Mouse (Mus musculus) myocyte (in vitro differentiated cells): Measurements from ENCODE around the gene Fam166b. TPM values are rescaled to one million over a fixed set of nuclear protein-coding genes. Genes with fewer than 3 reads are reported as not detected.

ENCODE experiments used
- H3K27me3 ChIP-seq: one replicate; pipeline ENCODE4 v1.6.1; 2011; ENCODE audit not compliant: control insufficient read depth, insufficient read depth, insufficient read length
- H3K36me3 ChIP-seq: one replicate; pipeline ENCODE4 v1.6.1; 2011; ENCODE audit not compliant: control insufficient read depth, insufficient read depth
- H3K4me2 ChIP-seq: one replicate; pipeline ENCODE4 v1.6.1; 2011; ENCODE audit warnings: low read depth, control low read depth
- H3K4me3 ChIP-seq: one replicate; pipeline ENCODE4 v1.5.1; 2011; ENCODE audit warnings: mild to moderate bottlenecking, control low read depth, moderate library complexity
- H3K79me2 ChIP-seq: one replicate; pipeline ENCODE4 v1.6.1; 2011; ENCODE audit not compliant: control insufficient read depth, insufficient read depth
- H3ac ChIP-seq: one replicate; pipeline ENCODE4 v1.6.1; 2011; ENCODE audit not compliant: control insufficient read depth, insufficient read length
- CEBPB ChIP-seq: IDR thresholded peaks from 2 replicates; pipeline ENCODE4 v1.6.1; 2011; ENCODE audit warnings: mild to moderate bottlenecking, moderate library complexity; ENCODE audit not compliant: poor library complexity, insufficient read depth, severe bottlenecking
- E2F4 ChIP-seq: IDR thresholded peaks from one replicate; pipeline ENCODE4 v1.6.1; 2011; ENCODE audit warnings: mild to moderate bottlenecking, control low read depth, moderate library complexity; ENCODE audit not compliant: insufficient read depth
- MAX ChIP-seq: IDR thresholded peaks from one replicate; pipeline ENCODE4 v1.6.1; 2011; ENCODE audit warnings: low read depth, mild to moderate bottlenecking, control low read depth
- MYOD1 ChIP-seq, 3 experiments: IDR thresholded peaks; one replicate each; pipeline ENCODE4 v1.6.1; 2011; ENCODE audit warnings: control low read depth in 2 of 3, low read depth in 2 of 3, mild to moderate bottlenecking in 2 of 3, moderate library complexity in 1 of 3; ENCODE audit not compliant: insufficient read length in 2 of 3, control insufficient read depth in 1 of 3
- MYOG ChIP-seq, 3 experiments: IDR thresholded peaks; one replicate each; pipeline ENCODE4 v1.6.1; 2011; ENCODE audit warnings: control low read depth in 2 of 3, low read depth in 2 of 3, mild to moderate bottlenecking in 2 of 3; ENCODE audit not compliant: insufficient read length in 2 of 3, control insufficient read depth in 1 of 3, insufficient read depth in 1 of 3
- POLR2A ChIP-seq: IDR thresholded peaks from one replicate; pipeline ENCODE4 v1.6.1; 2011; ENCODE audit warnings: low read depth, mild to moderate bottlenecking, control low read depth, moderate library complexity; ENCODE audit not compliant: insufficient read length
- POLR2AphosphoS2 ChIP-seq: IDR thresholded peaks from one replicate; pipeline ENCODE4 v1.6.1; 2011; ENCODE audit warnings: low read depth, control low read depth; ENCODE audit not compliant: insufficient read length
- REST ChIP-seq: IDR thresholded peaks from one replicate; pipeline ENCODE4 v1.6.1; 2011; ENCODE audit warnings: mild to moderate bottlenecking, control low read depth, moderate library complexity; ENCODE audit not compliant: insufficient read depth, insufficient read length
- SRF ChIP-seq: IDR thresholded peaks from one replicate; pipeline ENCODE4 v1.6.1; 2011; ENCODE audit warnings: low read depth; ENCODE audit not compliant: control insufficient read depth, insufficient read length
- TCF12 ChIP-seq: IDR thresholded peaks from one replicate; pipeline ENCODE4 v1.6.1; 2011; ENCODE audit warnings: mild to moderate bottlenecking, control low read depth; ENCODE audit not compliant: poor library complexity, insufficient read depth, severe bottlenecking
- TCF3 ChIP-seq: IDR thresholded peaks from one replicate; pipeline ENCODE4 v1.6.1; 2011; ENCODE audit warnings: low read depth, control low read depth; ENCODE audit not compliant: insufficient read length
- USF1 ChIP-seq: IDR thresholded peaks from one replicate; pipeline ENCODE4 v1.6.1; 2011; ENCODE audit warnings: low read depth, mild to moderate bottlenecking, control low read depth, moderate library complexity
- polyA plus RNA-seq: library from polyadenylated mRNA; unstranded; fragments of >200 nt; fragmentation: generic; extraction: Trizol; gene quantifications from one replicate; pipeline ENCODE4 v1.2.1, GENCODE M21; 2012; ENCODE audit warnings: missing spikeins

Gene Fam166b
- polyA plus RNA-seq, 1 experiment: 0.04 TPM

DNA sequence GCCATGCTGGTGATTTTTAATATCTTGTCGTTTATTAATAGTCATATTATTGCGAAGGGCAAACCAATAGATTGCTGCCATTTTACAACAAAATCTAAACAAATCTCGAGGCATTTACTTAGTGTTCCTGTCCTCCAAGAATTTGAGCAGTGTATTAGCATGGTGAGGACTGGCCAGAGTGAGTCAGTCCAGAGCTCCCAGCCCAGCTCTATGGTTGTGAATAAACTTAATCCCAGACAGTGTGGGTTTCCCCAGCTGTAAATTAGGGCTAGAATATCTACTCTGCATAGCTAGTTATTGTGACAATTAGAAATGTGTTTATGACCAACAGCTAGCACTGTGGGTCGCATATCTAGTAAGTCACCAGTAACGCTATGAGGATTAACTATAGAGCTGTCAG lies 32.6 kb downstream of the Fam166b start:
- H3K4me3 ChIP-seq: no peak overlapping the region
- no peaks in the 10 kb centered on the region for H3K36me3 ChIP-seq
- H3ac ChIP-seq: no peak overlapping the region
- H3K79me2 ChIP-seq: peaks cover 8% of the 10 kb centered on the region
- H3K4me2 ChIP-seq: peak overlapping the region; percentile 84
- TF ChIP-seq SRF (no peak), POLR2A (no peak), CEBPB (no peak), TCF3 (no peak), TCF12 (no peak), E2F4 (no peak), MYOG (IDR thresholded peaks at IDR 0.05; ENCODE audit: control insufficient read depth in 1 of 3, insufficient read depth in 1 of 3, insufficient read length in 2 of 3, low read depth in 2 of 3) (no peak), MYOD1 (IDR thresholded peaks at IDR 0.05; ENCODE audit: control insufficient read depth in 1 of 3, insufficient read length in 2 of 3, low read depth in 2 of 3) (no peak), REST (no peak), POLR2AphosphoS2 (no peak), USF1 (no peak), MAX (no peak)
- H3K27me3 ChIP-seq: no peaks in the 10 kb centered on the region

DNA sequence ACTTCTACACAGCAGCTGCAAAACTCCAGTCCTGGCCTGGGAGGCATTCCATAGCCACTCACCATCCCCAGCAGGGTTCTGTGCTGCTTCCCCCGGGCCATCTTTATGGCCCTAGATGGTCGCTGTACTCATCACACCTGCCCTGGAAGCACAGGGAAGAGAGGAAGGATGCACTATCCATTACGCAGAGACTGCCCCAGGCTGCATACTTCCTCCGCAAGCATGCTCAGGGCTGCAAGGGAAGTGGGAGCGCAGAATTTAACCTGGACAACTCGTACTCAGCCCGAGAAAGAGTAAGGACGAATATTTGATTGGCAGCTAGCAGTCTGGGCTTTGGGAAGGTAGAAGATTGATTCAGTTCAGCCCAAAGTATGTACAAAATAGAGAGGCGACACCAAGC lies 33.1 kb downstream of the Fam166b start:
- Histone ChIP-seq H3K27me3 (no peaks in the 10 kb centered on the region), H3K4me2 (peak overlapping the region; percentile 84), H3K36me3 (no peaks in the 10 kb centered on the region), H3K79me2 (peaks cover 8% of the 10 kb centered on the region), H3ac (no peak overlapping the region), H3K4me3 (no peak overlapping the region)
- TF ChIP-seq CEBPB (no peak), E2F4 (no peak), TCF3 (no peak), SRF (no peak), POLR2A (no peak), REST (no peak), USF1 (no peak), MYOD1 (IDR thresholded peaks at IDR 0.05; ENCODE audit: control insufficient read depth in 1 of 3, insufficient read length in 2 of 3, low read depth in 2 of 3) (peak in 1 of 3 experiments; percentile 9)

GRCm38 (mm10) chr4:43395147-43395546 lies 33.8 kb downstream of the Fam166b start:
- Histone ChIP-seq H3K79me2 (peaks cover 10% of the 10 kb centered on the region), H3K4me2 (peak overlapping the region; percentile 84), H3K27me3 (no peaks in the 10 kb centered on the region), H3K4me3 (no peak overlapping the region), H3ac (no peak overlapping the region), H3K36me3 (no peaks in the 10 kb centered on the region)
- TF ChIP-seq MAX: no peak
- TF ChIP-seq MYOG (IDR thresholded peaks at IDR 0.05; ENCODE audit: control insufficient read depth in 1 of 3, insufficient read depth in 1 of 3, insufficient read length in 2 of 3, low read depth in 2 of 3): no peak
- no peak for TF ChIP-seq E2F4
- no peak for TF ChIP-seq TCF3
- TF ChIP-seq POLR2AphosphoS2: no peak
- no peak for TF ChIP-seq CEBPB
- no peak for TF ChIP-seq USF1

GRCm38 (mm10) chr4:43394345-43394891 lies 34.5 kb downstream of the Fam166b start:
- no peaks in the 10 kb centered on the region for H3K36me3 ChIP-seq
- TF ChIP-seq REST: no peak
- TF ChIP-seq CEBPB: peak; percentile 69
- TF ChIP-seq USF1: no peak
- TF ChIP-seq POLR2AphosphoS2: peak; percentile 44
- TF ChIP-seq MAX: no peak
- TF ChIP-seq SRF: peak; percentile 95
- TF ChIP-seq POLR2A: peak; percentile 50
- no peak for TF ChIP-seq MYOD1 (IDR thresholded peaks at IDR 0.05; ENCODE audit: control insufficient read depth in 1 of 3, insufficient read length in 2 of 3, low read depth in 2 of 3)
- no peak for TF ChIP-seq E2F4
- no peak for TF ChIP-seq MYOG (IDR thresholded peaks at IDR 0.05; ENCODE audit: control insufficient read depth in 1 of 3, insufficient read depth in 1 of 3, insufficient read length in 2 of 3, low read depth in 2 of 3)
- TF ChIP-seq TCF3: no peak
- TF ChIP-seq TCF12: no peak

DNA sequence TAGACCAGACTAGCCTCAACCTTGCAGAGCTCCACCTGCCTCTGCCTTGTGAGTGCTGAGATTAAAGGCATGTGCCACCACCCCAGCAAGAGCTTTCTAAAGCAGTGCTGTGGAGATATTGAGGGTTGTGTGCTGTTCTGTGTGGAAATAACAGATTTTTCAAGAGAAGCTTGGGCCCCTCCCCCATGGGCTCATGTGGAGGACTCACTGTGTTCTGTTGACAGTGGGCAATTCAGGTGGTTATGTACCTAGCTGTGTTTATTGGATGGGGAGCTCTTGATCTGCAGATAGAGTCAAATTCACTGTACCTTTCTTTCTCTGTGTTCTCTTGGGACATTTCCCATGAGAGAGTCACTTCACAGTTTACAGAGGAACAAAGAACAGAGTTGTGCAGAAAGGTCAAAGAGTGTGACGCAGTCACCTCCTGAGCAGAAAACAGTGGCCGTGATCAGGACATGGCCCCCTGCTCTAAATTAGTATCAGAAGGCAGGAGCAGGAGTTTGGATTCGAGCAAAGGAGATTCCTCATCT lies 37.3 kb downstream of the Fam166b start:
- Histone ChIP-seq H3K4me3 (no peak overlapping the region), H3ac (no peak overlapping the region), H3K4me2 (no peak overlapping the region), H3K36me3 (no peaks in the 10 kb centered on the region), H3K27me3 (no peaks in the 10 kb centered on the region), H3K79me2 (peaks cover 3% of the 10 kb centered on the region)
- TF ChIP-seq USF1: no peak
- no peak for TF ChIP-seq SRF
- no peak for TF ChIP-seq POLR2A
- TF ChIP-seq MYOG (IDR thresholded peaks at IDR 0.05; ENCODE audit: control insufficient read depth in 1 of 3, insufficient read depth in 1 of 3, insufficient read length in 2 of 3, low read depth in 2 of 3): no peak
- no peak for TF ChIP-seq POLR2AphosphoS2
- no peak for TF ChIP-seq REST
- no peak for TF ChIP-seq MYOD1 (IDR thresholded peaks at IDR 0.05; ENCODE audit: control insufficient read depth in 1 of 3, insufficient read length in 2 of 3, low read depth in 2 of 3)
- TF ChIP-seq TCF12: no peak
- TF ChIP-seq E2F4: no peak
- no peak for TF ChIP-seq CEBPB
- TF ChIP-seq TCF3: no peak
- no peak for TF ChIP-seq MAX

More at GRCm38 (mm10) chr4:43394345-43394891, 34.5 kb downstream of the Fam166b start:
- Histone ChIP-seq H3K79me2 (peaks cover 8% of the 10 kb centered on the region), H3ac (no peak overlapping the region), H3K4me2 (peak overlapping the region; percentile 84), H3K27me3 (no peaks in the 10 kb centered on the region), H3K4me3 (no peak overlapping the region)
